Mouse (Mus musculus): ENCODE measurements around the gene Fbxo3. TPM values are rescaled to one million over a fixed set of nuclear protein-coding genes. Genes with fewer than 3 reads are reported as not detected.
A peak's percentile ranks its signal among the peaks of the same experiment; 100 is the strongest.
"Not testable (repeated sequence)": the region's sequence is repeated elsewhere in the genome, so short reads cannot be mapped to it uniquely, and the experiment has no call there.

The Fbxo3 gene
- total RNA-seq, 4 experiments from 2014 or later = 46.4 to 51.8 (median 49.5) TPM

DNA sequence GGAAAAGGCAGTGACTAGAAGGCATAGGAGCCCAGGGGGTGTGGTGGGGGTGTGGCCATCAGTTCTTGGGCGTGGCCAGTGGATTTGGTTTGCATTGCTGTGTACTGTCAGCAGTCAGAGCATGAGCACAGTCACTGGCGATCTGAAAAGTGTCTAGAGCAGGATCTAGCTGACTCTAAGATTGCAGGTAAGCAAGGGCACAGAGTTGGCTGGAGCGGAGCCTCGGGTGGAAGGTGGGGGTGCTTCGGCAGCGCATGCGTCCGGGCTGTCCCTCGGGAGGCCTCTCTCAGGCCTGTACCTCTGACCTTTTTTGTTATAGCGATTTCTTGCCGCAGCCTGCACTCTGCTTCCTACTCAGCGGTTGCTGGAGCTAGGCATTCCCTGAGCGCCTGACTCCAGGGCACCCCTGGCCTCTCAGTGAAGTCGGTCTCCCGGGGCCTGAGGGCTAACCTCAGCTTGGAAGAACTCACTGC, 68.3 kb downstream of the Fbxo3 start, which contains the start of gene Cd59a:
Cd59a (plus strand) TSS at position 61 of the 473 bp plus-strand sequence.
- peak; percentile 65 to 72 for DNase-seq (ENCODE audit: low spot score in 2 of 2)

DNA sequence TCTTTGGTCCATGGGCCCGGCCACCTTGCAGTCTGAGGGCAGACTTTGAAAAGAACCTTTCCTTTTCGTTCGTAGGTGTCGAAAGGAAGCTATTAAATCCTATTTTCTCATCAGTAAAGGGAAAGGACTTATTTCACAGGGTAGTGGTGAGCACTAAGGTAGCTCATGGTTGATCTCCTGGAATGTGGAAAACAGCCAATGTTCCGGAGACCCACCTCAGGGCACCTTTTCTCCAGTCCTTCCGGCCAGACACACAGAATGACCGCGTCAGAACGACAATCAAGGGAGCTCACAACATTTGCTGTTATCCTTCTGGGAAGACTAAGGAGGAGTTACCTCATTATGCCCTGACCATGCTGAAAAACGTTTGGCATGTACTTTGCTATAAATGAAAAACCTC, 68.7 kb downstream of the Fbxo3 start:
- DNase-seq (ENCODE audit: low spot score in 2 of 2) = no peak

DNA sequence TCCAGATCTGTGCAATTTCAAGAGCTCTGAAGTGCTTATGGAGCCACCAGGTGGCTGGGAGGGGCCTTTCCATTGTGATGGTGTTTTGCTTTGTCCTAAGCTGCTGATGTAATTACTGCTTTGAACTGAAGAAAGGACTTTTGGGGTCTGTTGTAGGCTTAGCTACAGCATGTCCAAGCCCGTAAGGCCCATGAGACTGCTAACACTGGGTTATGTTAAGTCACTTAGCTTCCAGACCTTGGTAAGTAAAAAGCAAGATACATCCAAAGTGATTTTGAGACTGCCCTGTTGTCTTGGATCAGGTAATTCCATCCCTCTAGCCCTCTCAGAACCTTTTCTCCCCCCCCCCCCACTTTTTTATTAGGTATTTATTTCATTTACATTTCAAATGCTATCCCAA, 69.3 kb downstream of the Fbxo3 start:
- not testable (repeated sequence) for DNase-seq (ENCODE audit: low spot score in 2 of 2)

DNA sequence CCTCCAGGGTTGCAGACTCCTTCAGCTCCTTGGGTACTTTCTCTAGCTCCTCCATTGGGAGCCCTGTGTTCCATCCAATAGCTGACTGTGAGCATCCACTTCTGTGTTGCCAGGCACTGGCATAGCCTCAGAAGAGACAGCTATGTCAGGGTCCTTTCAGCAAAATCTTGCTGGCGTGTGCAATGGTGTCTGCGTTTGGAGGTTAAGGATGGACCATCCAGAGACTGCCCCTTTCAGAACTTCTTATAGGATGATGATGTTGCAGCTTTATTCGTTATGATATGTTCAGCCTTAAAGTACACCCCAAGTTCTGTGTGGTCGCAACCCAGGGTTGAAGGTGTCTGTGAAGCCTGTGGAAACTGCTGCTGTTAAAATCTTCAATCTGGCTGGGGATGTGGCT, 69.9 kb downstream of the Fbxo3 start:
- not testable (repeated sequence) for DNase-seq (ENCODE audit: low spot score in 2 of 2)

DNA sequence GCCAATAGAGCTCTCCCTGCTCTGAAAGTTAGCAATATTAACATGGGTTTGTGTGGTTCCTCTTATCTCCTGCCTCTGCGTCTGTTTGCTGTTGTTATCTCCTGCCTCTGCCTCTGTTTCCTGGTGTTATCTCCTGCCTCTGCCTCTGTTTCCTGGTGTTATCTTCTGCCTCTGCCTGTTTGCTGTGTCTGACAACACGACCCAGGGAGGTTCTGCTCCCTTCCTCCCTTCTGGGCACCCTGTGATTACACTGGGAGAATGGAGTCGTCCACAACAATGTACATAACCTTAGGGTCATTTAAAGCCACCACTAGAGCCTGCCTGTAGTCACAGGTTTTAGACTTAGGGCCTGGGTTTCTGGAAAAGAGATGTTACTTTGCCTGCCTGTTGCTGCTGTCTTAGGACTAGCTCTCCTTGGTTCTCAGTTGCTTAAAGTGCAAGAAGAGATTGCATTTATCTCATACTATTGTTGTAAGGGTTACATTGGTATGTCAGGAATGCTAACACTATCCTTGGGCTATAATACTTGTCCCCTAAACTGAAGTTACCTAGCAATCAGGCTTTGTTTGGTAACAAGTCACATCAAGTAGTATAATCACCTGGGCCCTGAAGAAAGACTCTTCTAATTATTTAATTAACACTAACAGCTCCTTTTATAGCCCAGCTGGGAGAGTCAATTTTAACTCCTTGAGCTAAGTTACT, 71.2 kb downstream of the Fbxo3 start:
- DNase-seq (ENCODE audit: low spot score in 2 of 2) = no peak

DNA sequence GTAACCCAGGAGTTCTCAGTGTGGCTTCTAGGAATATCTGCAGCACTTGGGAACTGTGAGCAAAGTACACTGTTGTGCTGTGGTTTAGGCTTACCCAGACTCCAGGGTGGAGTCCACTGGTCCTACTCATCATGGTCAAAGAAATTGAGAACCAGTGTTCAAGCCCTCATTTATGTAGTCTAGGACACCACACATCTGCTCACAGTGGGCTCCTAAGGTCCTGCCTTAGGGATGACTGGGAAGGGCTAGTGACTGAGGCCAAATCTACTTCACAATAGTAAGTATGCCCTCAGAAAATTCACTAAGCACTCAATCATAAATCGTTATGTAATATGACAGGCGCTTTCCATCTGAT, 71.7 kb downstream of the Fbxo3 start:
- DNase-seq (ENCODE audit: low spot score in 2 of 2) = no peak

DNA sequence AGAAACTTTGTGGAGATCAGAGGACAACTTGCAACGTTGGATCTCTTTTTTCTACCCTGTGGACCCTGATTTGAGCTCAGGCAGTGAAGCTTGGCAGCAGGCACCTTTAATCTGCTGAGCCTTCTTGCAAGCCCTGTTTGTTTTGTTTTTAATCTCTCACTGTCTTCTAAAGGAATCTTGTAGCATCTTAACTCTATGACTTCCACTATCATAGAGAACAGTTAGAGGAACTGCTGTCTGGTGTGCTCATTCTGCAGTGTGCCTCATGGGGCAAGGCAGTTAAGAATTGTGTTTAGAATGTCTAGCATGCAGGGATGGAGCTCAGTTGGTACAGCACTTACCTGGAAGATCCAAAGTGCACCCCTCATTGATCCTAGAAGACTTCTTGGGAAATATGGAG, 72.4 kb downstream of the Fbxo3 start:
- no peak for DNase-seq (ENCODE audit: low spot score in 2 of 2)

DNA sequence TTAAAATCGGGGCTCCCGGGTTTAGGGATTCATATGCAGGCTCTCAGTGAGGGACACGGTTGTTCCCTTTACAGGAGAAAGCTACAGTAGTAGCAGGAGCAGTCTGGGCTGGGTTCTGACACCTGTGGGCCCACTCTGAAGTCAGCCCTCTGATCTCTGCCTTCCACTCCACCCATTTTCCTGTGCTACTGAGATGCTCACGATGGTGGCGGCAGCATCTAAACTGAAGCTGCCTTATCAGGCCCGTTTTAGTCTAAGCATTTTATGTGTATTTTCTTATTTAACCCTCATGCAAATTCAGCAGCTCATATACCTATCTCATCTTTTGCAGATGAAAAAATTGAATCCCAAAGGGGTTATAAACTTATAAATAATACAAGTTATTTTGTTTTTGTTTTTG, 77.3 kb downstream of the Fbxo3 start:
- no peak for DNase-seq (ENCODE audit: low spot score in 2 of 2)

DNA sequence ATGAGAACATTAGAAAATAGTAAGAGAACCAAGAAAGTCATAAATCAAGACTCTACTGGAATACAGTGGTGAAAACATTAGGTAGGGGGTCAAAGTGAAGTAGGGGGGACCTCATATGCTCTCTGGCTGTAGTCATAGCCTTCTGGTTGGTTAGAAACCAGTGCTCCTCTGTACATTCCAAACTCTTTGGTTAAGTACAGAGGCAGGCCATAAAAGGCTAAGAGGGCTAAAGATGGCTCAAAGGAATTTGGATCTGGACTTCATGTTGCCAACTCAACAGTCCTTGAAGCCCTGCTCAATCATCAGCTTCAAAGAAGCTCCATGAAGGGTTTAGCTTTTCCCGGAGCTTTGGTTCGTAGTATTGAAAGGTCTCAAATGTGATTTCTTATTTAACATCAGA, 81.5 kb downstream of the Fbxo3 start:
- not testable (repeated sequence) for DNase-seq (ENCODE audit: low spot score in 2 of 2)

DNA sequence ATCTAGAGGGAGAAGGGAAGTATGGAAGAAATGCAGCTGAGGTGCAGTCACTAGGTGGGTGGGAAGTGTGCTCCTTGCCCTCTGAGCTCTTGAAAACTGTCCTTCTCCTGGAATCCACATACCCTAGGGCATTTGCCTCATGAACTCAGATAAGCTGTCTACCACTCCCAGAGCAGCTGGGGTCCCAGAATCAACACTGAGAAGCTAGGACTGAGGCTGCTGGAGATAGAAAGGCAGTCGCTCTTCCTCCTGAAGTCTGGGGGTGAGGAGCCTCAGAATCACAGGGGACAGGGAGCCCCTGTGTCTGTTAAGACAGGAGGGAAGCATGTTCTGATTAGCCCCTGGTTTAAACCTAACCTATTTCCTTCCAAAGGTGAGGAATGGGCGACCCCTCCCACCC, 82.0 kb downstream of the Fbxo3 start:
- DNase-seq (ENCODE audit: low spot score in 2 of 2) = no peak

DNA sequence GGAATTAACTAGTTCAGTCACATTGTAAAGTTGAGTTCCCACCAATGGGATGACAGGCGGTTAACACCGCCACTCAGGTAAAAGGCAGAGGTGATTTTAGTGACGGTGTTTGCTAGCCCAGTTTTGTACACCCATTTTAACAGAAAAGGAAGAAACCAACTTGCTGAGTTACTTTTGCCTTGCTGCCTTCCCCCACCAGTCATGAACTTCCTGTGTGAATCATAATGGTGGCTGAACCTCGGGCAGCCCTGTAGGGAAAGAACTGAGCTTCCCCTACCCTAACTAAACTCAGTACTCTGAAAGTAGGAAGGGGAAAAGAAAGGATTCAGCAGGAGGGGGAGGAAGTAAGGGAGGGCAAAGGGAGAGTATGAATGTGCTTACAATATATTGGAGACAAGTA, 82.5 kb downstream of the Fbxo3 start:
- DNase-seq (ENCODE audit: low spot score in 2 of 2) = no peak

DNA sequence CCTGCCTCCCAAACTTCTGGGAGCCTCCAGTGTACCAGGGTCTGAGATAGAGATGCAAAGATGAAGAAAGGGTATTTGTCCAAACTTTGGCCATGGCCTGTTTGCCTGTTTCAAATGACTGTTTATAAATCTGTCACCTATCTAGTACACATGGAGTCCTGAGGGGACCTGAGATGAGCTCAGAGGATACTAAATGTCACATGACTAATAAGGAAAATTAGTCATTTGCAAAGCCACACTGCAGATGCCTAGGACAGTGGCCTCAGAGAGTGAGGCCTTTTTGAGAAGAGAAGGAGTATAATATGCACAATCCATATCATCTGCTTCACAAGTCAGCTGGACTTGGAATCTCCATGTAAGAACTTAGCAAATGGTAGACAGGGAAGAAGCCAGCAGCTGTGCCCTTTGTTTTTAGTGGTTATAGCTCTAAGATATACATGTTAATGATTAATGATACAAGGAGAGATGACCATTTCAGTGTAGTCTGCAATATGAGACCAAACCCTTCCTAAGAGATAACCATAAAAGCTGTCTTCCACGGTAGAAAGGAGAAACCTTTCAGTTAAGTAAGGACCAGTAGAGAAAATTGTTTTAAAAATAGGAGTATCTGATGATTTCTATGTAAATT, 83.8 kb downstream of the Fbxo3 start:
- DNase-seq (ENCODE audit: low spot score in 2 of 2) = not testable (repeated sequence)

Other genes starting within 250 kb of the Fbxo3 start
- gene Caprin1, start 230.1 kb upstream of the Fbxo3 start, total RNA-seq (2022) = 10 to 100 TPM; 75.5 to 94.5 (median 78.7) TPM
- 1 to 10 TPM; 3.4 to 9.1 (median 4.6) TPM for gene Lmo2, start 69.7 kb upstream of the Fbxo3 start, total RNA-seq (2022)
- gene 4931422A03Rik, start 640 bp downstream of the Fbxo3 start, total RNA-seq (2022) = not detected
- gene Gm10912, start 38.1 kb downstream of the Fbxo3 start, total RNA-seq (2022) = under 1 TPM; 0.15 to 0.75 (median 0.44) TPM
- not detected for gene Gm10799, start 40.8 kb downstream of the Fbxo3 start, total RNA-seq (2022)
- gene Cd59b, start 42.1 kb downstream of the Fbxo3 start, total RNA-seq (2022) = 1 to 10 TPM; 1.2 to 2.8 (median 2.1) TPM
- 10 to 100 TPM; 13.5 to 19.4 (median 15.0) TPM for gene Cd59a, start 68.1 kb downstream of the Fbxo3 start, total RNA-seq (2022)
- 1 to 10 TPM in 1 of 4 experiments, under 1 TPM in 2, not detected in 1; 0.36 to 1.2 (median 0.63) TPM for gene A930018P22Rik, start 95.0 kb downstream of the Fbxo3 start, total RNA-seq (2022)

Measured in gastrocnemius, adult 8-10 months (tissue).